Mouse (Mus musculus) brain, embryonic 14.5 days (tissue): Measurements from ENCODE around the gene Pum1. TPM values are rescaled to one million over a fixed set of nuclear protein-coding genes. Genes with fewer than 3 reads are reported as not detected.

Source experiments
- DNase-seq: peaks from one replicate; pipeline ENCODE4 v3.0.0-alpha.2; 2011; ENCODE audit warnings: low read depth
- CTCF ChIP-seq: fragments of 200-500 bp; IDR thresholded peaks from 2 replicates; pipeline ENCODE4 v1.5.1; 2012; ENCODE audit warnings: inconsistent platforms, mild to moderate bottlenecking, moderate library complexity, borderline replicate concordance; ENCODE audit not compliant: insufficient read depth, insufficient read length; ENCODE audit errors: extremely low read depth
- POLR2A ChIP-seq: fragments of 200-500 bp; IDR thresholded peaks from 2 replicates; pipeline ENCODE4 v1.6.1; 2012; ENCODE audit warnings: mild to moderate bottlenecking, inconsistent platforms, borderline replicate concordance; ENCODE audit not compliant: poor library complexity, insufficient read depth, insufficient read length, severe bottlenecking; ENCODE audit errors: extremely low read depth
- polyA plus RNA-seq: library from polyadenylated mRNA; depleted of rRNA; stranded (reverse); fragments of >200 nt; gene quantifications from 2 replicates; pipeline ENCODE4 v1.2.3, GENCODE M21; 2012

The Pum1 gene
- polyA plus RNA-seq, 1 experiment, result 106 TPM

DNA sequence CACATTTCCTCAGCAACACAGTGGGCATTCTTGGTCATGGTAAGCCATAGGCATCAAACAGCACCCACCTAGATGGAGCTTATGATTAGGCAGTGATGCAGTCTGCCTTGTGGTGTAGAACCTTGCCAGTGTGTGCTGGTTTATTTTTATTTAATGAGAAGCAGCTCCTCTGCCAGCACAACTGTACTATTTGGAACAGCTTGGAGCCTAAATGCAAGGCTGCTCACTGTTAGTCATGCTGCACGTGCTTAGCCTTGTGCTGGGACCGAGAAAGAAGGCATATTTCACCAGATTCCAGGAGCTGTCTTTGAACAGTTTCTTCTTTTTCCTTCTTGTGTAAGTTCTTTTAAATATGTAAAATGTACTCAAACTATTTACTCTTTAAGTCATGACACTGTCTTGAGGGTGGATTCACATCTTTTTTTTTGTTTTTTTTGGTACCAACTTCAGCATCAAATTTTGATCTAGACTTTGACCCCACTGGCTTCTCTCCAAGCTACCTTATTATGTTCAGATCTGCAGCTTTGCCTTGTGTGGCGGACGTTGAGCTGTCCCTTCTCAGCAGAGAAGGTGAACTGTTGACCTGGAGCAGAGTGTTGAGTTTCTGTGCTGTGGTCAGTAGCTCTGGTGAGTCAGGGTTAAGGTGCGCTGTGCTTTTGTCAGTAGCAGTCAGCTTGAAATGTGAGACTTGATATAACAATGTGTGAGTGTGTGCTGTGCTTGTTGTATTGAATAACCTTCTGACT, 82.6 kb downstream of the Pum1 start:
- DNase-seq, result peak; percentile 30
- no peak for TF ChIP-seq CTCF
- no peak for TF ChIP-seq POLR2A

GRCm38 (mm10) chr4:130749566-130749965, 86.4 kb downstream of the Pum1 start:
- TF ChIP-seq CTCF, result no peak
- TF ChIP-seq POLR2A, result no peak
- DNase-seq, result no peak

DNA sequence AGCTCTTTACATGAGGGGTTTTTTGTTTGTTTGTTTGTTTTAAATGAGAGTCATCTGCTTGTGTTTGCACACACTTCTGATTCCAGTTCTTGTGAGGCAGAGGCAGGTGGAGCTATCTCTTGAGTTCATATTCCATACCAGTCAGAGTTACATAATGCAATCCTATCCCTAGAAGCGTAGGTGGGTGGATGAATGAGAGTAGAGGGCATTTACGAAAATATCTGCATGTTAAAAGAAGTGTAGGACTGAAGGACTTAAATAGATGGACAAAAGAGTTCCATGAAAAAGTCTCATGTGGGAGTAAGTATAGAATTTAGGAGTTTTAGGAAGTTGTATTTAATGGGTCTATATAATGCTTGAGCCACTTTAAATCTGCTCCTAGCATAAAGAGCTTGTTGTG, 88.8 kb downstream of the Pum1 start:
- no peak for TF ChIP-seq CTCF
- TF ChIP-seq POLR2A, result no peak
- DNase-seq, result no peak

DNA sequence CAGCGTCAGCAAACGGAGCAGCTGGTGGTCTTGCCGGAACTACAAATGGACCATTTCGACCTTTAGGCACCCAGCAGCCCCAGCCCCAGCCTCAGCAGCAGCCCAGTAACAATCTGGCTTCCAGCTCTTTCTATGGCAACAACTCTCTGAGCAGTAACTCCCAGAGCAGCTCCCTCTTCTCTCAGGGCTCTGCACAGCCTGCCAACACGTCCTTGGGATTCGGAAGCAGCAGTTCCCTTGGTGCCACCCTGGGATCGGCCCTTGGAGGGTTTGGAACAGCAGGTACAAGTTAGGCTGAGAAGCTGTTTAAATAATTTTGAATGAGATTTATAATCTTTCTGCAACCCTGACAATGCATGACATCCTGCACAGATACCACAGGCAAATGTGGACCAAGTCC, 89.5 kb downstream of the Pum1 start:
- no peak for DNase-seq
- no peak for TF ChIP-seq POLR2A
- no peak for TF ChIP-seq CTCF

DNA sequence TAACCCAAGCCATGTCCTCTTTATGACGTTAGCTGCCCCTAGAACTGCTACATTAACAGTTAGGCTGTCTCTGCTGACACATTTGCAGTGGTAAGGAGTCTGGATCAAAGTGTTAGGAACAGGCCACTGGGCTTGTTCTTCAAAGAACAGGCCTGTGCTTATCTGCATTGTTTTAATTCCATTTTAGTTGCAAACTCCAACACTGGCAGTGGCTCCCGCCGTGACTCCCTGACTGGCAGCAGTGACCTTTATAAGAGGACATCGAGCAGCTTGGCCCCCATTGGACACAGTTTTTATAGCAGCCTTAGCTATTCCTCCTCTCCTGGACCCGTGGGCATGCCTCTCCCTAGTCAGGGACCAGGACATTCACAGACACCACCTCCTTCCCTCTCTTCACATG, 90.6 kb downstream of the Pum1 start:
- TF ChIP-seq CTCF (no peak), POLR2A (no peak)
- no peak for DNase-seq

- DNase-seq, result no peak
- TF ChIP-seq POLR2A (no peak), CTCF (no peak)
Measured at GRCm38 (mm10) chr4:130754776-130755175, 91.7 kb downstream of the Pum1 start.

GRCm38 (mm10) chr4:130759875-130760274, 96.8 kb downstream of the Pum1 start:
- TF ChIP-seq POLR2A (no peak), CTCF (no peak)
- no peak for DNase-seq

- TF ChIP-seq CTCF, result no peak
- no peak for TF ChIP-seq POLR2A
- DNase-seq, result no peak
Measured at GRCm38 (mm10) chr4:130761809-130762208, 98.7 kb downstream of the Pum1 start.

- TF ChIP-seq CTCF, result no peak
- no peak for TF ChIP-seq POLR2A
- DNase-seq, result no peak
Measured at GRCm38 (mm10) chr4:130765399-130766160, 102.5 kb downstream of the Pum1 start.

- TF ChIP-seq POLR2A (no peak), CTCF (no peak)
Measured at GRCm38 (mm10) chr4:130766387-130766786, 103.3 kb downstream of the Pum1 start.

DNA sequence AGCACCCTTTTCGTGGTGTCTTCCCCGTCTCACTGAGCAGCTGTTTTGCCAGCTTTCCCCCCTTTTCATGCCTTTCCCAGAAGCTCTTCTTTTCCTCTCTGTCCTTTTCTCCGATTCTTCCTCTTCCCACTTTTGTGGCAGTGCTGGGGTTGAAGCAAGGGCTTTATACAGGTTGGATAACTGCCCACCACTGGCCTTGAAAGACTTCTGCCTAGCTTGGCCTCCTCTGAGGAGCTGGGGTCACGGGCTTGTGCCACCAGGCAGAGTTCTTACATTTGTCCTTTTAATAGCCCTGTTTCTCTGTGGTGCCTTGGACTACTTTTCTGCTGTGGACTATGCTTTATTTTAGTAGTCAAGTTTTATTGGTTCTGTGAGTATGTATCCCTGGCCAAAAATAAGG, 103.8 kb downstream of the Pum1 start:
- no peak for DNase-seq
- no peak for TF ChIP-seq CTCF

More at GRCm38 (mm10) chr4:130766387-130766786, 103.3 kb downstream of the Pum1 start:
- DNase-seq, result no peak

- no peak for TF ChIP-seq CTCF
- no peak for TF ChIP-seq POLR2A
- DNase-seq, result no peak
Measured at GRCm38 (mm10) chr4:130773899-130774298, 110.8 kb downstream of the Pum1 start.

GRCm38 (mm10) chr4:130774822-130775221, 111.7 kb downstream of the Pum1 start:
- TF ChIP-seq POLR2A (no peak), CTCF (no peak)
- no peak for DNase-seq
